Mouse (Mus musculus) ES-E14 (cell line): ENCODE results near the gene Rab23.

Experiments
- CHD2 ChIP-seq: IDR thresholded peaks from 2 replicates; pipeline ENCODE4 v1.6.1; 2014; ENCODE audit warnings: mild to moderate bottlenecking, low read depth, low read length, inconsistent platforms
- HCFC1 ChIP-seq: IDR thresholded peaks from 2 replicates; pipeline ENCODE4 v1.6.1; 2012; ENCODE audit warnings: low read length, inconsistent platforms, borderline replicate concordance; ENCODE audit not compliant: insufficient read depth

DNA sequence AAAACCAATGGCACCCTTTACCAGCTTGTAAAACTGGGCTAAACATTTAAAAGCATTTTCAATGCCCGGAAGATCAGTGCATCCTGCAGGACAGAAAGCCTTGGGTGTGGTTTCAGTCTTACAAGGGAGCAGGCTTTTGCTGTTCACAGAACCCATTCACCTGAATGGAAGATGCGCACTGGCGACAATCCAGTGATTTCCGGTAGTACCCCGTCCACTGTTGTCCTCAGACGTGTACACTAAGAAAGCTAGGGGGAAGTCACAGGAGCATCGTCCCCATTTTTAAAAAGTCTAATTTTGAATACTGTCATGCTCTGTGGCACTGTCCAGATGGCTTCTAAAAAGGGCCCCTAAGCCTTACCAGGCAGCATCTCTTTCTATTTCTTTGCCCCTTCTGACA is 36.1 kb downstream of the Rab23 start:
- no peak for TF ChIP-seq HCFC1
- no peak for TF ChIP-seq CHD2
